Mouse (Mus musculus) embryonic facial prominence, embryonic 10.5 days (tissue): Measurements from ENCODE around the gene Slc35c2. TPM values are rescaled to one million over a fixed set of nuclear protein-coding genes. Genes with fewer than 3 reads are reported as not detected.
A peak's percentile ranks its signal among the peaks of the same experiment; 100 is the strongest.

Experiments used
- DNase-seq: peaks from one replicate; pipeline ENCODE4 v3.0.0-alpha.2; 2017; ENCODE audit warnings: low spot score
- H3K27ac ChIP-seq: fragments of 300-500 bp; sonication (generic); replicated peaks from 2 replicates; pipeline ENCODE4 v1.5.1; 2016; ENCODE audit warnings: mild to moderate bottlenecking
- H3K27me3 ChIP-seq: fragments of 300-500 bp; sonication (generic); replicated peaks from 2 replicates; pipeline ENCODE4 v1.6.1; 2016; ENCODE audit warnings: low read depth, mild to moderate bottlenecking; ENCODE audit not compliant: poor library complexity, severe bottlenecking
- H3K36me3 ChIP-seq: fragments of 300-500 bp; sonication (generic); replicated peaks from 2 replicates; pipeline ENCODE4 v1.6.1; 2016; ENCODE audit warnings: mild to moderate bottlenecking, moderate library complexity
- H3K4me1 ChIP-seq: fragments of 300-500 bp; sonication (generic); 2 replicates; pipeline ENCODE4 v1.6.1; 2016
- H3K4me3 ChIP-seq: fragments of 300-500 bp; sonication (generic); 2 replicates; pipeline ENCODE4 v1.5.1; 2016; ENCODE audit warnings: mild to moderate bottlenecking, moderate library complexity
- H3K9me3 ChIP-seq: fragments of 300-500 bp; sonication (generic); 2 replicates; pipeline ENCODE4 v1.6.1; 2016; ENCODE audit warnings: mild to moderate bottlenecking
- WGBS: fragments of 180-500 bp; shearing (Covaris S2); methylation state at CpG from one replicate; pipeline ENCODE4 v1.1.7; 2016; 5-methylcytosine and 5-hydroxymethylcytosine counted together
- polyA plus RNA-seq: library from polyadenylated mRNA; unstranded; fragments of >200 nt; fragmentation: Nextera tagmentation; extraction: Ambion mirVana; gene quantifications from 2 replicates; pipeline ENCODE4 v1.2.1, GENCODE M21; 2016

Gene Slc35c2
- polyA plus RNA-seq, 1 experiment from 2014 or later, result 59.2 TPM

DNA sequence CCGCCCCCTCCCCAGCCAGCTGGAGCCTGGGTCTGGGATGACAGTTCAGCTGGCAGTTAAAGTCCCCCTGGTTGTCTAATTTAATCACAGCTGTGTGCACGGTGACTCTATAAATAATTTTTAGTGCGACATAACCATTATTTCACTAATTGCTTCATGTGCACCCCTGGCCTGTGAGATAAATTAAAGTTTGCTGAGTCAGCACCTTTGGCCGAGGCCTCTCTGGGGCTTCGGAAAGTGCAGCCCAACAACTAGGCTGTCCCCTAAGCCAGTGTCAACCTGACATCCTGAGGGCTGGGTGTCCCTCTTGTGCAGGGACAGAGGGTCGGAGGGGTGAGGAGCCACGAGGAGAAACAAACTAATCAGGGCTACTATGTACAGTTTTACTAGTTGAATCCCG lies 27.8 kb downstream of the Slc35c2 start:
- H3K36me3 ChIP-seq, result no peaks in the 10 kb centered on the region
- peaks cover 86% of the 10 kb centered on the region for H3K27me3 ChIP-seq
- no peaks in the 10 kb centered on the region for H3K9me3 ChIP-seq
- 82% methylated on average over 8 of the region's 8 CpGs for WGBS
- no peak overlapping the region for H3K27ac ChIP-seq
- peaks cover 19% of the 10 kb centered on the region for H3K4me1 ChIP-seq
- DNase-seq, result no peak
- H3K4me3 ChIP-seq, result no peak overlapping the region

DNA sequence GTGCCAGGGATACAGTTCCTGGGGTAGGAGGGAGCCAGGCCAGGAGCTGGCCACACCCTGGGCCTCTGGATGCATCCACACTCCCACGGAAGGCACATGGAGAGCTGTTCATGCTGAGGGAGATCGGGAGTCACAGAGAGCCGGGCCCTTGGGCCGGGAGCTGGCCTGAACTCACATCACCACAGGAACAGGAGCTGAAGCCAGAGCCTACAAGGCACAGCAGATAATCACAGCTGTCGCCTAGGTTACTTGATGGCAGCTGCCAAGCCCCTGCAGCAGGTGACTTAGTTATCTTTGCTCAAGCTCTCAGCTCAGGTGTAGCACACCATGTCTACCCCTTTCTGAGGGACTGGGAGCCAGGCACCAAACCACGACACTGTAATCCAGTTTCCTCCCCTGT lies 29.3 kb downstream of the Slc35c2 start:
- peaks cover 97% of the 10 kb centered on the region for H3K27me3 ChIP-seq
- no peak for DNase-seq
- H3K36me3 ChIP-seq, result no peaks in the 10 kb centered on the region
- no peaks in the 10 kb centered on the region for H3K9me3 ChIP-seq
- peaks cover 22% of the 10 kb centered on the region for H3K4me1 ChIP-seq
- H3K27ac ChIP-seq, result no peak overlapping the region
- H3K4me3 ChIP-seq, result no peak overlapping the region
- 78% methylated on average over 6 of the region's 6 CpGs for WGBS

DNA sequence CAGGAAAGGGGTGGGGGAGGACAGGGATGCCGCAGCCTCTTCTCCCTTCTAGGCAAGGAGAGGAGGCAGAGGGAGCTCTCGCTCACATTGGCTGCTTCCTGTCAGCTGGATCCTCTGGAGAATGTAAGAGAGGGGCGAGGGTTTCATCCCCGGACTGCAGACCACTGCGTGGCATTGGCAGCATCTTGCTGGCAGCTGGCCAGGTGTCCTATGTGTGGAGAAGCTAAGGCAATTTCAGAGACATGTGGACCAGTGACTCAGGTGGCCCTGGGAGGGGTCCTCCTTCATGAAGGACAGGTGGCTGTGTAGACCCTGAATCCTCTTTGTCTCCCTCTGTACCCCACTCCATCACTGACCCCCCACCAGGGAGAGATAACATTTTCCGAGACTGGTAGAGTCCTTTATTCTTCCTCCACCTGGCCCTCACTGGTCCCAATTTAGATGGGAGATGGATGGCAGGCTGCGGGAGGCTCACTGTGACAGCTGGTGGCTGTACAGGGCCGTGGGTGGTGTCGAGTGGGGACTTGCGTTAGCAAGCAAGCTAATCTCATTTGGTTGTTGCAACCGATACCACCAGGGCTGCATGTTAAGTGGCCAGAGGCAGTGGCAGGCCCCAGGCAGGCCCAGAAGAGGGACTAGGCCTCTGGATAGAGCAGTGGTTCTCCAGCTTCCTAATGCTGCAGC lies 30.4 kb downstream of the Slc35c2 start:
- Histone ChIP-seq H3K27ac (no peak overlapping the region), H3K4me1 (peaks cover 16% of the 10 kb centered on the region), H3K9me3 (no peaks in the 10 kb centered on the region), H3K27me3 (peaks cover 97% of the 10 kb centered on the region), H3K36me3 (no peaks in the 10 kb centered on the region), H3K4me3 (no peak overlapping the region)
- no peak for DNase-seq
- 59% methylated on average over 11 of the region's 11 CpGs for WGBS

DNA sequence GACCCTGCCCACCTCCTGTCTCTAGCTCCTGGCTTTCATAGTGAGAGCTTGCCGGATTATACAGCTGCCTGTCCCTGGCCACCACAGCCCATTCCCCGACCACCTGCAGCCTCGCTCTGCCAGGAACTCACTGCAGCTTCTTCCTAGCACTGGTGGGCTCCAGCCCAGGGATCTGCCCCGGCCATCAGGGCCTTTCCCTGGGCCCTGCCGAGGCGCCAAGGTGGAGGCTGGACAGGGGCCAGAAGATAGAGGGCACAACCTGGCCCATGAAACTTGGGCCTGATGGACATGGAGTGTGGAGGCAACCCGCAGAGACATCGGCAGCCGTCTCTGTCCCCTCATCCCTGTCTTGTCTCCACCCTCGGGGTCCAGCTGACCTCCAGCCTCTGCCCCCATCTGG lies 31.5 kb downstream of the Slc35c2 start:
- Histone ChIP-seq H3K9me3 (no peaks in the 10 kb centered on the region), H3K4me1 (peaks cover 12% of the 10 kb centered on the region), H3K36me3 (no peaks in the 10 kb centered on the region), H3K27ac (no peak overlapping the region), H3K27me3 (peaks cover 96% of the 10 kb centered on the region), H3K4me3 (no peak overlapping the region)
- no peak for DNase-seq
- WGBS, result 68% methylated on average over 10 of the region's 10 CpGs

DNA sequence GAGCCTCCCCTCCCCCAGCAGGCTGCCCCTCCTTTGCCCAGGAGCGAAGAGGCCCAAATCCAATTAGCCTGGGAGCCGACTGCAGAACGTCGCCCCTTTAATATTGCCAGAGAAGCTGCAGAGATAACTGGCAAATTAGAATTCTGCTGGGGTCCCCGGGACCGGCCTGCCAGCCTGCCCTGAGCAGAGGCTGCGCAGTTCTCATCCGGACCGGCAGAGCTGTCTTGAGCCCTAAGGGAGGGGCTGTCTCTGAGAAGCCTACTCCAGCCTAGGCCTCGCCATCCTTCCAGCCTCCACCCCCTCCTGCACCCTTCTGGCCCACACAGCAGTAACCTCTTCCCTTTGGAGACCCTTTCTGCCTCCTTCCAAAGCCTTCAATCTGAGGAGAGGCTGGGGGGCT lies 33.8 kb downstream of the Slc35c2 start:
- WGBS, result 2% methylated on average over 10 of the region's 10 CpGs
- Histone ChIP-seq H3K9me3 (no peaks in the 10 kb centered on the region), H3K27me3 (peaks cover 98% of the 10 kb centered on the region), H3K27ac (no peak overlapping the region), H3K4me3 (peak overlapping the region; percentile 11; the same call in 1 of the 2 replicates), H3K4me1 (peaks cover 24% of the 10 kb centered on the region), H3K36me3 (no peaks in the 10 kb centered on the region)
- DNase-seq, result no peak

- Histone ChIP-seq H3K9me3 (no peaks in the 10 kb centered on the region), H3K4me3 (no peak overlapping the region), H3K27ac (no peak overlapping the region), H3K36me3 (no peaks in the 10 kb centered on the region), H3K4me1 (peaks cover 27% of the 10 kb centered on the region), H3K27me3 (peaks cover 98% of the 10 kb centered on the region)
- no peak for DNase-seq
- 69% methylated on average over 8 of the region's 8 CpGs for WGBS
Observed at GRCm38 (mm10) chr2:165253269-165253668, 34.4 kb downstream of the Slc35c2 start.

- Histone ChIP-seq H3K4me3 (no peak overlapping the region), H3K4me1 (peaks cover 27% of the 10 kb centered on the region), H3K36me3 (no peaks in the 10 kb centered on the region), H3K27ac (no peak overlapping the region), H3K9me3 (no peaks in the 10 kb centered on the region), H3K27me3 (peaks cover 98% of the 10 kb centered on the region)
- no peak for DNase-seq
- 57% methylated on average over 9 of the region's 9 CpGs for WGBS
Observed at GRCm38 (mm10) chr2:165252801-165253200, 34.9 kb downstream of the Slc35c2 start.

- Histone ChIP-seq H3K9me3 (no peaks in the 10 kb centered on the region), H3K27ac (no peak overlapping the region), H3K4me3 (no peak overlapping the region), H3K36me3 (no peaks in the 10 kb centered on the region), H3K27me3 (peaks cover 98% of the 10 kb centered on the region), H3K4me1 (peaks cover 29% of the 10 kb centered on the region)
- DNase-seq, result no peak
- 77% methylated on average over 8 of the region's 8 CpGs for WGBS
Observed at GRCm38 (mm10) chr2:165252381-165252780, 35.3 kb downstream of the Slc35c2 start.

- DNase-seq, result no peak
- no peak overlapping the region for H3K4me3 ChIP-seq
- peaks cover 98% of the 10 kb centered on the region for H3K27me3 ChIP-seq
- peaks cover 37% of the 10 kb centered on the region for H3K4me1 ChIP-seq
- no peak overlapping the region for H3K27ac ChIP-seq
- WGBS, result 61% methylated on average over 1 of the region's 1 CpGs
- H3K36me3 ChIP-seq, result no peaks in the 10 kb centered on the region
- H3K9me3 ChIP-seq, result no peaks in the 10 kb centered on the region
Observed at GRCm38 (mm10) chr2:165250903-165251302, 36.8 kb downstream of the Slc35c2 start.

GRCm38 (mm10) chr2:165248967-165249366 lies 38.7 kb downstream of the Slc35c2 start:
- H3K9me3 ChIP-seq, result no peaks in the 10 kb centered on the region
- H3K27ac ChIP-seq, result no peak overlapping the region
- H3K27me3 ChIP-seq, result peaks cover 98% of the 10 kb centered on the region
- peak; percentile 33 for DNase-seq
- no peaks in the 10 kb centered on the region for H3K36me3 ChIP-seq
- peaks cover 31% of the 10 kb centered on the region for H3K4me1 ChIP-seq
- 13% methylated on average over 3 of the region's 3 CpGs for WGBS
- no peak overlapping the region for H3K4me3 ChIP-seq

GRCm38 (mm10) chr2:165246349-165246748 lies 41.3 kb downstream of the Slc35c2 start:
- peaks cover 98% of the 10 kb centered on the region for H3K27me3 ChIP-seq
- peaks cover 39% of the 10 kb centered on the region for H3K4me1 ChIP-seq
- no peaks in the 10 kb centered on the region for H3K36me3 ChIP-seq
- H3K9me3 ChIP-seq, result no peaks in the 10 kb centered on the region
- H3K4me3 ChIP-seq, result no peak overlapping the region
- no peak for DNase-seq
- 10% methylated on average over 11 of the region's 11 CpGs for WGBS
- no peak overlapping the region for H3K27ac ChIP-seq

DNA sequence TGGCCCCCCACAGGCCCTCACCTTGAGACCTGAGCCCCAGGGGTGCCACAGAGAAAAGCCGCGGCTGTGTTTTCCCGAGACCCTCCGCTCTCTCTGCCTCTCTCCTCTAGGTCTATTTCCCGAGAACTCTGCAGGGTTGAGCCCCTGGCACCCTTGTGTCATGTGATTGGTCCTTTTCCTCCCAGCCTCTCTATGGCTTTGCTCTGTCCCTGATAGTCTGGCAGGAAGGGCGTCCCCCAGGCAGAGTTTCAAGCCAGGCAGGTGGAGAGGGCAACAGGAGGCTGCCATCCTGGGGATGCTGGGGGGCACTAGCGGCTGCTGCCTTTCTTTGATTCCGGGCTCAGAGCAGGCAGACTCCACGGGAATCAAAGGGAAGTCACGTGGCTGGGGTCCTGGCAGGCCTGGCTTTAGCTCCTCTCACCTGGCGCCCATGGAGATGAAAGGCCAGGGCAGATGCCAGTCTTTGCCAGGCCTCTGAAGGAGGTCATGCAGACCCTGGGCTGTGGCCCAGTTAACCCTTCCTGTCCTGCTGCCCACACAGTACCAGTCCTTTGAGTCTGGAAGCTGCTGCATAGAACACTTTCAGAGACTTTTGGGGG lies 44.4 kb downstream of the Slc35c2 start:
- H3K36me3 ChIP-seq, result no peaks in the 10 kb centered on the region
- H3K27me3 ChIP-seq, result peaks cover 100% of the 10 kb centered on the region
- peaks cover 32% of the 10 kb centered on the region for H3K4me1 ChIP-seq
- no peak for DNase-seq
- no peak overlapping the region for H3K27ac ChIP-seq
- no peaks in the 10 kb centered on the region for H3K9me3 ChIP-seq
- 3% methylated on average over 11 of the region's 11 CpGs for WGBS
- peak overlapping the region; percentile 29; the same call in 1 of the 2 replicates for H3K4me3 ChIP-seq

GRCm38 (mm10) chr2:165242575-165242974 lies 45.1 kb downstream of the Slc35c2 start:
- Histone ChIP-seq H3K4me3 (no peak overlapping the region), H3K27ac (no peak overlapping the region), H3K9me3 (no peaks in the 10 kb centered on the region), H3K27me3 (peaks cover 100% of the 10 kb centered on the region), H3K4me1 (peaks cover 35% of the 10 kb centered on the region), H3K36me3 (no peaks in the 10 kb centered on the region)
- no peak for DNase-seq
- 3% methylated on average over 13 of the region's 13 CpGs for WGBS
